Mouse (Mus musculus): ENCODE results near the gene Cenpp. TPM values are rescaled to one million over a fixed set of nuclear protein-coding genes. Genes with fewer than 3 reads are reported as not detected.

Cenpp gene
- polyA plus RNA-seq, 2 experiments = 9.9 to 33.0 TPM

GRCm38 (mm10) chr13:49584307-49585005 is 68.1 kb downstream of the Cenpp start:
- Histone ChIP-seq H3K27me3 (ENCODE audit: control insufficient read depth, insufficient read depth, low read length) (no peaks in the 10 kb centered on the region), H3K36me3 (replicated peaks; ENCODE audit: control insufficient read depth, insufficient read depth, low read depth) (no peaks in the 10 kb centered on the region), H3K27ac (no peak overlapping the region), H3K4me3 (ENCODE audit: insufficient read depth in 1 of 2, low read depth in 2 of 2, low read length in 2 of 2) (no peak overlapping the region), H3K4me1 (replicated peaks; ENCODE audit: control insufficient read depth in 2 of 2, insufficient read depth in 2 of 2, low read length in 1 of 2) (no peaks in the 10 kb centered on the region), H3K4me2 (ENCODE audit: low read depth) (no peak overlapping the region), H3K9me3 (ENCODE audit: control insufficient read depth, low read length) (no peaks in the 10 kb centered on the region), H3K9ac (replicated peaks) (no peak overlapping the region)
- DNase-seq (ENCODE audit: low read depth in 3 of 3, low spot score in 3 of 3) = no peak
- TF ChIP-seq CTCF (IDR thresholded peaks at IDR 0.05; ENCODE audit: low read depth) = no peak
- no peak for TF ChIP-seq EP300 (IDR thresholded peaks at IDR 0.05; ENCODE audit: low read depth)
- no peak for ATAC-seq (ENCODE audit: insufficient read depth)
- WGBS (ENCODE audit: insufficient replicate concordance) = 78% methylated on average over 8 of the region's 8 CpGs

GRCm38 (mm10) chr13:49583859-49584258 is 68.7 kb downstream of the Cenpp start:
- no peak for DNase-seq (ENCODE audit: low read depth in 3 of 3, low spot score in 3 of 3)

GRCm38 (mm10) chr13:49581541-49582530 is 70.7 kb downstream of the Cenpp start, which contains the start of gene Omd:
Omd (plus strand) TSS chr13:49582462.
- Histone ChIP-seq H3K27ac (no peak within 1 kb of the TSS), H3K36me3 (replicated peaks; ENCODE audit: control insufficient read depth, insufficient read depth, low read depth) (no peaks in the 10 kb centered on the region), H3K4me3 (ENCODE audit: insufficient read depth in 1 of 2, low read depth in 2 of 2, low read length in 2 of 2) (no peak within 1 kb of the TSS), H3K4me1 (replicated peaks; ENCODE audit: control insufficient read depth in 2 of 2, insufficient read depth in 2 of 2, low read length in 1 of 2) (no peaks in the 10 kb centered on the region), H3K9me3 (ENCODE audit: control insufficient read depth, low read length) (no peaks in the 10 kb centered on the region), H3K9ac (replicated peaks) (no peak within 1 kb of the TSS), H3K27me3 (ENCODE audit: control insufficient read depth, insufficient read depth, low read length) (no peaks in the 10 kb centered on the region), H3K4me2 (ENCODE audit: low read depth) (no peak within 1 kb of the TSS)
- WGBS (ENCODE audit: insufficient replicate concordance) = 72% methylated on average over 8 of the region's 8 CpGs
- ATAC-seq (ENCODE audit: insufficient read depth) (no peak), DNase-seq (ENCODE audit: low read depth in 3 of 3, low spot score in 3 of 3) (no peak)
- TF ChIP-seq EP300 (IDR thresholded peaks at IDR 0.05; ENCODE audit: low read depth) (no peak), CTCF (IDR thresholded peaks at IDR 0.05; ENCODE audit: low read depth) (no peak)

More at GRCm38 (mm10) chr13:49583859-49584258, 68.7 kb downstream of the Cenpp start:
- Histone ChIP-seq H3K4me3 (ENCODE audit: insufficient read depth in 1 of 2, low read depth in 2 of 2, low read length in 2 of 2) (no peak overlapping the region), H3K27me3 (ENCODE audit: control insufficient read depth, insufficient read depth, low read length) (no peaks in the 10 kb centered on the region), H3K4me2 (ENCODE audit: low read depth) (no peak overlapping the region), H3K36me3 (replicated peaks; ENCODE audit: control insufficient read depth, insufficient read depth, low read depth) (no peaks in the 10 kb centered on the region), H3K4me1 (replicated peaks; ENCODE audit: control insufficient read depth in 2 of 2, insufficient read depth in 2 of 2, low read length in 1 of 2) (no peaks in the 10 kb centered on the region), H3K9me3 (ENCODE audit: control insufficient read depth, low read length) (no peaks in the 10 kb centered on the region), H3K27ac (no peak overlapping the region), H3K9ac (replicated peaks) (no peak overlapping the region)
- no peak for ATAC-seq (ENCODE audit: insufficient read depth)
- TF ChIP-seq EP300 (IDR thresholded peaks at IDR 0.05; ENCODE audit: low read depth) = no peak
- TF ChIP-seq CTCF (IDR thresholded peaks at IDR 0.05; ENCODE audit: low read depth) = no peak

- ATAC-seq (ENCODE audit: insufficient read depth) = peak; percentile 89
- Histone ChIP-seq H3K27ac (peak overlapping the region; percentile 48), H3K4me2 (ENCODE audit: low read depth) (peak overlapping the region; percentile 49), H3K36me3 (replicated peaks; ENCODE audit: control insufficient read depth, insufficient read depth, low read depth) (no peaks in the 10 kb centered on the region), H3K4me3 (ENCODE audit: insufficient read depth in 1 of 2, low read depth in 2 of 2, low read length in 2 of 2) (no peak overlapping the region; a peak in 1 of 4 replicates), H3K27me3 (ENCODE audit: control insufficient read depth, insufficient read depth, low read length) (no peaks in the 10 kb centered on the region), H3K4me1 (replicated peaks; ENCODE audit: control insufficient read depth in 2 of 2, insufficient read depth in 2 of 2, low read length in 1 of 2) (peaks cover 13% of the 10 kb centered on the region in 2 experiments), H3K9ac (replicated peaks) (peak overlapping the region; percentile 12; the same call in 1 of the 2 replicates), H3K9me3 (ENCODE audit: control insufficient read depth, low read length) (no peaks in the 10 kb centered on the region)
- no peak for TF ChIP-seq CTCF (IDR thresholded peaks at IDR 0.05; ENCODE audit: low read depth)
- TF ChIP-seq EP300 (IDR thresholded peaks at IDR 0.05; ENCODE audit: low read depth) = peak; percentile 90
- WGBS (ENCODE audit: insufficient replicate concordance) = 9% methylated on average over 2 of the region's 2 CpGs
- DNase-seq (ENCODE audit: low read depth in 3 of 3, low spot score in 3 of 3) = peak; percentile 64 to 66 (median 64)
Measured at GRCm38 (mm10) chr13:49571418-49571817, 81.2 kb downstream of the Cenpp start.

GRCm38 (mm10) chr13:49570371-49570770 is 82.2 kb downstream of the Cenpp start:
- DNase-seq (ENCODE audit: low read depth in 3 of 3, low spot score in 3 of 3) = peak in 2 of 3 experiments; percentile 30 to 41
- H3K27ac ChIP-seq = no peak overlapping the region
- H3K9me3 ChIP-seq (ENCODE audit: control insufficient read depth, low read length) = no peaks in the 10 kb centered on the region
- H3K4me1 ChIP-seq (replicated peaks; ENCODE audit: control insufficient read depth in 2 of 2, insufficient read depth in 2 of 2, low read length in 1 of 2) = peaks cover 13% of the 10 kb centered on the region in 2 experiments
- H3K4me2 ChIP-seq (ENCODE audit: low read depth) = peak overlapping the region; percentile 24
- 50% methylated on average over 3 of the region's 3 CpGs for WGBS (ENCODE audit: insufficient replicate concordance)
- ATAC-seq (ENCODE audit: insufficient read depth) = peak; percentile 64; the same call in 1 of the 2 replicates
- no peaks in the 10 kb centered on the region for H3K36me3 ChIP-seq (replicated peaks; ENCODE audit: control insufficient read depth, insufficient read depth, low read depth)
- H3K9ac ChIP-seq (replicated peaks) = no peak overlapping the region
- no peak for TF ChIP-seq CTCF (IDR thresholded peaks at IDR 0.05; ENCODE audit: low read depth)
- TF ChIP-seq EP300 (IDR thresholded peaks at IDR 0.05; ENCODE audit: low read depth) = no peak
- no peak overlapping the region for H3K4me3 ChIP-seq (ENCODE audit: insufficient read depth in 1 of 2, low read depth in 2 of 2, low read length in 2 of 2)
- no peaks in the 10 kb centered on the region for H3K27me3 ChIP-seq (ENCODE audit: control insufficient read depth, insufficient read depth, low read length)
